Mouse (Mus musculus): Measurements from ENCODE around the gene Gclc. TPM values are rescaled to one million over a fixed set of nuclear protein-coding genes. Genes with fewer than 3 reads are reported as not detected.
A peak's percentile ranks its signal among the peaks of the same experiment; 100 is the strongest.

The Gclc gene
- 26.2 and 27.0 TPM in 2 replicates for polyA plus RNA-seq (2012; rRNA removed)

- TF ChIP-seq CTCF (IDR thresholded peaks at IDR 0.05; ENCODE audit: borderline replicate concordance, extremely low read depth, insufficient read depth, insufficient read length) (no peak), POLR2A (IDR thresholded peaks at IDR 0.05; ENCODE audit: borderline replicate concordance, extremely low read depth, insufficient read depth, insufficient read length, poor library complexity, severe bottlenecking) (peak; percentile 88)
- peak; percentile 97 for DNase-seq (ENCODE audit: low read depth)
Measured at GRCm38 (mm10) chr9:77753853-77754727, at the start of gene Gclc. Gene Gclc (plus strand): TSS chr9:77754535.

GRCm38 (mm10) chr9:77706515-77706914 is 47.8 kb upstream of the Gclc start:
- TF ChIP-seq CTCF (IDR thresholded peaks at IDR 0.05; ENCODE audit: borderline replicate concordance, extremely low read depth, insufficient read depth, insufficient read length) (no peak), POLR2A (IDR thresholded peaks at IDR 0.05; ENCODE audit: borderline replicate concordance, extremely low read depth, insufficient read depth, insufficient read length, poor library complexity, severe bottlenecking) (no peak)
- no peak for DNase-seq (ENCODE audit: low read depth)

DNA sequence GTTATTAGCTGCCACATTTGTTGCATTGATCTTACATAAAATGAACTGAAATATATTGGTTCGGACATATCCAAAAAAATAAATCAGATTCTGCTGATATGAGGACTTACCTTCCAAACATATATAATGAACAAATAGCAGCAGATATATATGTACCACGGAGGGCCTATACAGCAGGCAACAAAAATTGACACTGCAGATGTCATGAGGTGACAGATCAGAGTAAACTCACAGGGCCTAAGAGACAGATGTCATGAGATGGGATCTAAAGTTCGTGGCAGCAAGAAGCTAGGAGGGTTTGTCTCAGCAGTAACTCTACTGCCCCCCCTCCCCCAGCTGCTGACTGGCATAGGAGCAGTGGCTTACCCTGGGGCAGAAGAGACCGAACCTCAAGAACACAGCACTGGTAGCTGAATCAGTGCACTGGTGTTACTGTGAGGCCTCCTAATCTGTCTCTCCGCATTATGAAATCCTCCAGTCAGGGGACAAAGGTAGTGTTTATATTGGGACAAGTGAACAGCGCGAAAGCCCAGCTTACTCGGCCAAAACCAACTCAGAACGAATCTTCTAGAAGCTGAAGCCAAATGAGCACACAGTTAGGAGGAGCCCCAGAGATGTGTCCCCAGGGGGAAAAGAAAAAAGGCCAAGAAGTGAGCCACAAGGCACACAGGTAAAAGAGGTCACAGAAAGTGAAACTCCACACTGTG is 46.7 kb upstream of the Gclc start:
- DNase-seq (ENCODE audit: low read depth): no peak
- no peak for TF ChIP-seq CTCF (IDR thresholded peaks at IDR 0.05; ENCODE audit: borderline replicate concordance, extremely low read depth, insufficient read depth, insufficient read length)

- DNase-seq (ENCODE audit: low read depth): no peak
- TF ChIP-seq POLR2A (IDR thresholded peaks at IDR 0.05; ENCODE audit: borderline replicate concordance, extremely low read depth, insufficient read depth, insufficient read length, poor library complexity, severe bottlenecking) (no peak), CTCF (IDR thresholded peaks at IDR 0.05; ENCODE audit: borderline replicate concordance, extremely low read depth, insufficient read depth, insufficient read length) (no peak)
Measured at GRCm38 (mm10) chr9:77708950-77709349, 45.4 kb upstream of the Gclc start.

DNA sequence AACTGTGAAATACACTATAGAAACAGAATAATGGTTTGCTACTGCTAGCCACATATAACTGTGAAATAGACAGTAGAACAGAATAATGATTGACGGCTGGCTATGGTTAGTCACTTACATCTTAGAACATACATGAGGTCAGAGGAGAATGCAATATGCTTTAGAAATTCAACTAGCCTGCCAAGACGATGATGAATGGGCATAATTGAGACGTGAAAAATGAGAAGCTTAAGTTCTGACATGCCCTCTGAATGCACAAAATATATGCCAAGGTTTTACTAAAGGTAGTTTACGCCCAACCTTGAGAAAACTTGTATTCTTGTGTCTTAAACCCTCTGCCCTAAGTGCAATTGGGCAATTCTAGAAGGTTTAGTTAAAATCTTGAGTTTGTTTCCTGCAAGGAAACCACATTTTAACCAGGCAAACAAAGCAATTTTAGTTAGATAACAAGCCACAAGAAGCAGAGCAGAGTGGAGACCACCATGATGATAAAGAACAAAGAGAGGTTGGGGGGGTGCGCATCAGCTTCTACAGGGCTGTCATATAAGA is 43.2 kb upstream of the Gclc start:
- no peak for TF ChIP-seq CTCF (IDR thresholded peaks at IDR 0.05; ENCODE audit: borderline replicate concordance, extremely low read depth, insufficient read depth, insufficient read length)
- no peak for TF ChIP-seq POLR2A (IDR thresholded peaks at IDR 0.05; ENCODE audit: borderline replicate concordance, extremely low read depth, insufficient read depth, insufficient read length, poor library complexity, severe bottlenecking)
- no peak for DNase-seq (ENCODE audit: low read depth)

DNA sequence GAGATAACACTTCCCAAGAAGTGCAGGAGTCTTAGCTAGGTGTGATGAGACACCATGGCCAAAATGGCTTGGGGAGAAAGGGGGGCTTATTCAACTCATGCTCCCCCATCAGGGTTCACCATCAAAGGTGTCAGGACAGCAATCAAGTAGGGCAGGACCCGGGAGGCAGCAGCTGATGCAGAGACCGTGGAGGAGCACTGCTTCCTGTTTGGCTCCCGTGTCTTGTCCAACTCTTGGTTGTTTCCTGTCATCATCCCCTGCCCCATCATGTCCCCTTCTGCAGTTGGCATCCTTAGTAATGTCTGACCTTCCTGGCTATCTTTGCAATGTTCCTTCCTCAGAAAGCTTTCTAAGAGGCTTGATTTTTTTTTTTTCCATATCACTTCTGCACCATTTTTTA is 41.5 kb upstream of the Gclc start:
- no peak for TF ChIP-seq CTCF (IDR thresholded peaks at IDR 0.05; ENCODE audit: borderline replicate concordance, extremely low read depth, insufficient read depth, insufficient read length)
- TF ChIP-seq POLR2A (IDR thresholded peaks at IDR 0.05; ENCODE audit: borderline replicate concordance, extremely low read depth, insufficient read depth, insufficient read length, poor library complexity, severe bottlenecking): no peak
- DNase-seq (ENCODE audit: low read depth): no peak

DNA sequence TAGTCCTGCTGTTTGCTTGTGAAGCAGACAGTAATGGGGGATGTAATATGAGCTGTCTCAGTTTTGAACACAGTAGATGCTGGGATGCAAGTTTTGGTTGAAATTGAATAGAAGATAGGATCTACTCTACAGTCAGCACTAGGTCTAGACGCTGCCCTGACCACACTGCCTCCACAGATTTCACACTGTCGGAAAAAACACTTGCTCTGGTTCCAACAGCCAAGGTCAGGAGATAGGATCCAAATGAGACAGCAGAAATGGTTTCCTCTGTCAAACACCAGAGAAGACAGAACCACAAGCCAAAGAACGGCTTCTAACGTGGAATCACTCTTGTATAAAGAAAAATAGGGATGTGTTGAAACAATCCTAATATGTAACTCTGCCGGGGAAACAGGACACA is 41.0 kb upstream of the Gclc start:
- DNase-seq (ENCODE audit: low read depth): no peak
- TF ChIP-seq POLR2A (IDR thresholded peaks at IDR 0.05; ENCODE audit: borderline replicate concordance, extremely low read depth, insufficient read depth, insufficient read length, poor library complexity, severe bottlenecking) (no peak), CTCF (IDR thresholded peaks at IDR 0.05; ENCODE audit: borderline replicate concordance, extremely low read depth, insufficient read depth, insufficient read length) (no peak)

DNA sequence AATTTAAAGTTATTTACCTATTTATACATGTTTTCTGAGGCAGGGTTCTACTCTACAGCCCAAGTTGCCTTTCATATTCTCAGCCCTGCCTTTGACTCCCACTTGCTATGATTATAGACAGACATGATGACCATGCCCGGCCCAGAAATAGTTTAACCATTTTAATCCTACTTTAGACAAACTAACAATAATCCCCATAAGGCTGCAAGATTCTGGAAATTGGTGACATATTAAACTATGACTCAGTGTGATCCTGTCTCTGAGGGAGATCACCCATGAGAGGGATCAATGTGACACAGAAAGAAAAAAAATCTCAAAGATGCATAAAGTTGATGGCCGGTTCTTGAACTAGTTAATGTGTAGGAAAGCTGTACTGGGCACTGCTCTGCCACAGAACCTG is 39.1 kb upstream of the Gclc start:
- TF ChIP-seq CTCF (IDR thresholded peaks at IDR 0.05; ENCODE audit: borderline replicate concordance, extremely low read depth, insufficient read depth, insufficient read length) (no peak), POLR2A (IDR thresholded peaks at IDR 0.05; ENCODE audit: borderline replicate concordance, extremely low read depth, insufficient read depth, insufficient read length, poor library complexity, severe bottlenecking) (no peak)
- DNase-seq (ENCODE audit: low read depth): no peak

- no peak for TF ChIP-seq POLR2A (IDR thresholded peaks at IDR 0.05; ENCODE audit: borderline replicate concordance, extremely low read depth, insufficient read depth, insufficient read length, poor library complexity, severe bottlenecking)
- no peak for TF ChIP-seq CTCF (IDR thresholded peaks at IDR 0.05; ENCODE audit: borderline replicate concordance, extremely low read depth, insufficient read depth, insufficient read length)
- DNase-seq (ENCODE audit: low read depth): no peak
Measured at GRCm38 (mm10) chr9:77716009-77716408, 38.3 kb upstream of the Gclc start.

- no peak for TF ChIP-seq POLR2A (IDR thresholded peaks at IDR 0.05; ENCODE audit: borderline replicate concordance, extremely low read depth, insufficient read depth, insufficient read length, poor library complexity, severe bottlenecking)
- no peak for TF ChIP-seq CTCF (IDR thresholded peaks at IDR 0.05; ENCODE audit: borderline replicate concordance, extremely low read depth, insufficient read depth, insufficient read length)
- no peak for DNase-seq (ENCODE audit: low read depth)
Measured at GRCm38 (mm10) chr9:77717831-77718435, 36.4 kb upstream of the Gclc start.

GRCm38 (mm10) chr9:77718816-77719411 is 35.4 kb upstream of the Gclc start:
- peak; percentile 12 for DNase-seq (ENCODE audit: low read depth)
- TF ChIP-seq POLR2A (IDR thresholded peaks at IDR 0.05; ENCODE audit: borderline replicate concordance, extremely low read depth, insufficient read depth, insufficient read length, poor library complexity, severe bottlenecking) (no peak), CTCF (IDR thresholded peaks at IDR 0.05; ENCODE audit: borderline replicate concordance, extremely low read depth, insufficient read depth, insufficient read length) (no peak)

Measured in brain, embryonic 14.5 days (tissue).